In genomic region chr12:51747348-51747747, GRCm38 (mm10) we compare ENCODE assay signal across 20 mouse cellular contexts. TPM values are rescaled to one million over a fixed set of nuclear protein-coding genes. Genes with fewer than 3 reads are reported as not detected.
DNase-seq lines count a peak whose midpoint lies in the region; ATAC-seq and TF ChIP-seq lines count a peak whose summit lies in the region.
"Had no signal": no experiment of that assay in that cellular context is flagged by ENCODE, and none has a peak within 500 bp of the region (broad histone marks: within the 10 kb centered on the region; RNA-seq: fewer than 3 reads in every experiment).

No protein-coding gene starts in this region.

- no peaks in the 10 kb centered on the region for H3K79me2 ChIP-seq in heart, adult 2 months (replicated peaks; ENCODE audit: control insufficient read depth, insufficient read depth, low read length)

- intact Hi-C loops in heart, adult 2 months (cut with DNase I), result loop anchor here (10.0 kb wide), 1 partner anchor 343 kb away; no protein-coding TSS in a partner anchor
- intact Hi-C loops in heart, postnatal 14 days (cut with DNase I), result loop anchor here (10.0 kb wide), 1 partner anchor 343 kb away; no protein-coding TSS in a partner anchor

- DNase-seq in heart, adult 2 months, result no peak
- DNase-seq in heart, postnatal 14 days, result no peak
- DNase-seq in liver, postnatal 0 days, result no peak
- DNase-seq in liver, embryonic 11.5 days (ENCODE audit: low spot score), result no peak
- DNase-seq in A20 (ENCODE audit: low read depth, low spot score), result peak; percentile 20
- peak; percentile 7 for DNase-seq in splenic B cell, adult 2 months (ENCODE audit: low read depth, low spot score)
- DNase-seq in right cerebral cortex, adult 18-20 months, result no peak
- DNase-seq: adrenal gland, adult 8-10 months; cerebellum, adult 11-12 months; cerebellum, postnatal 14 days; kidney, adult 11 months had no signal

- H3K9me3 ChIP-seq in liver, postnatal 0 days (ENCODE audit: low read length), result no peaks in the 10 kb centered on the region
- H3K9me3 ChIP-seq in liver, embryonic 11.5 days (ENCODE audit: control insufficient read depth, low read length), result no peaks in the 10 kb centered on the region
- H3K9me3 ChIP-seq: embryonic facial prominence, embryonic 12.5 days; heart, embryonic 10.5 days; limb, embryonic 12.5 days; liver, embryonic 12.5 days; lung, embryonic 15.5 days; neural tube, embryonic 15.5 days had no signal

- no peak overlapping the region for H3K27ac ChIP-seq in heart, adult 2 months
- no peak overlapping the region for H3K27ac ChIP-seq in liver, postnatal 0 days (ENCODE audit: low read depth)
- no peak overlapping the region for H3K27ac ChIP-seq in liver, embryonic 11.5 days (ENCODE audit: low read depth, low read length)
- H3K27ac ChIP-seq: embryonic facial prominence, embryonic 12.5 days; heart, embryonic 10.5 days; limb, embryonic 12.5 days; liver, embryonic 12.5 days; lung, embryonic 15.5 days; macrophage; neural tube, embryonic 15.5 days had no signal

- H3K4me3 ChIP-seq in heart, adult 2 months, result no peak overlapping the region
- no peak overlapping the region for H3K4me3 ChIP-seq in liver, postnatal 0 days (ENCODE audit: low read depth, low read length)
- no peak overlapping the region for H3K4me3 ChIP-seq in liver, embryonic 11.5 days (ENCODE audit: low read depth, low read length)
- H3K4me3 ChIP-seq: embryonic facial prominence, embryonic 12.5 days; heart, embryonic 10.5 days; limb, embryonic 12.5 days; liver, embryonic 12.5 days; lung, embryonic 15.5 days; neural tube, embryonic 15.5 days had no signal

- TF ChIP-seq POLR2A in heart, adult 2 months (IDR thresholded peaks at IDR 0.05; ENCODE audit: insufficient read depth, low read depth, low read length), result no peak

- H3K4me1 ChIP-seq in heart, adult 2 months (ENCODE audit: control insufficient read depth, insufficient read depth, low read length), result no peaks in the 10 kb centered on the region
- no peaks in the 10 kb centered on the region for H3K4me1 ChIP-seq in liver, postnatal 0 days (ENCODE audit: insufficient read depth)
- no peaks in the 10 kb centered on the region for H3K4me1 ChIP-seq in liver, embryonic 11.5 days (replicated peaks; ENCODE audit: control insufficient read depth, insufficient read depth, low read length)
- H3K4me1 ChIP-seq: embryonic facial prominence, embryonic 12.5 days; heart, embryonic 10.5 days; limb, embryonic 12.5 days; liver, embryonic 12.5 days; lung, embryonic 15.5 days; neural tube, embryonic 15.5 days had no signal

- 90% methylated on average over 2 of the region's 2 CpGs for WGBS in heart, adult 2 months
- 83% methylated on average over 2 of the region's 2 CpGs for WGBS in liver, postnatal 0 days (ENCODE audit: insufficient replicate concordance)
- 88% methylated on average over 2 of the region's 2 CpGs for WGBS in liver, embryonic 11.5 days

- peaks cover 16% of the 10 kb centered on the region for H3K36me3 ChIP-seq in heart, adult 2 months (ENCODE audit: control insufficient read depth, insufficient read depth, low read length)
- H3K36me3 ChIP-seq in liver, postnatal 0 days (replicated peaks; ENCODE audit: insufficient read depth, low read length), result peaks cover 83% of the 10 kb centered on the region
- H3K36me3 ChIP-seq in liver, embryonic 11.5 days (ENCODE audit: control insufficient read depth, insufficient read depth, low read length), result peaks cover 70% of the 10 kb centered on the region
- H3K36me3 ChIP-seq in splenic B cell, adult 2 months (ENCODE audit: control insufficient read depth, insufficient read depth, low read length, poor library complexity, severe bottlenecking), result peaks cover 31% of the 10 kb centered on the region

- no peak for ATAC-seq in liver, postnatal 0 days
- ATAC-seq in liver, embryonic 11.5 days (replicated peaks; ENCODE audit: low FRiP score), result no peak
- ATAC-seq: hindbrain, embryonic 16.5 days; liver, embryonic 12.5 days; midbrain, embryonic 16.5 days had no signal

- no peak overlapping the region for H3K9ac ChIP-seq in heart, adult 2 months (ENCODE audit: low read depth, low read length)
- no peak overlapping the region for H3K9ac ChIP-seq in liver, postnatal 0 days (replicated peaks)
- H3K9ac ChIP-seq in liver, embryonic 11.5 days (ENCODE audit: low read depth, low read length), result no peak overlapping the region
- H3K9ac ChIP-seq: embryonic facial prominence, embryonic 12.5 days; limb, embryonic 12.5 days; liver, embryonic 12.5 days; lung, embryonic 15.5 days; neural tube, embryonic 15.5 days had no signal

- TF ChIP-seq EP300 in heart, adult 2 months (IDR thresholded peaks at IDR 0.05; ENCODE audit: insufficient read depth, low read depth, low read length), result no peak
- no peak for TF ChIP-seq EP300 in liver, postnatal 0 days (IDR thresholded peaks at IDR 0.05; ENCODE audit: low read depth)

- no peaks in the 10 kb centered on the region for H3K27me3 ChIP-seq in heart, adult 2 months (ENCODE audit: control insufficient read depth, insufficient read depth, low read length)
- no peaks in the 10 kb centered on the region for H3K27me3 ChIP-seq in liver, postnatal 0 days (ENCODE audit: insufficient read depth, low read length)
- no peaks in the 10 kb centered on the region for H3K27me3 ChIP-seq in liver, embryonic 11.5 days (replicated peaks; ENCODE audit: control insufficient read depth, insufficient read depth, low read length)
- H3K27me3 ChIP-seq in splenic B cell, adult 2 months (ENCODE audit: control insufficient read depth, insufficient read depth, low read length, poor library complexity, severe bottlenecking), result no peaks in the 10 kb centered on the region
- H3K27me3 ChIP-seq: embryonic facial prominence, embryonic 12.5 days; limb, embryonic 12.5 days; liver, embryonic 12.5 days; lung, embryonic 15.5 days; neural tube, embryonic 15.5 days had no signal

- no peak overlapping the region for H3K4me2 ChIP-seq in liver, postnatal 0 days (ENCODE audit: low read depth, low read length)
- H3K4me2 ChIP-seq in liver, embryonic 11.5 days, result no peak overlapping the region
- H3K4me2 ChIP-seq: embryonic facial prominence, embryonic 12.5 days; limb, embryonic 12.5 days; liver, embryonic 12.5 days; lung, embryonic 15.5 days; neural tube, embryonic 15.5 days had no signal

- TF ChIP-seq CTCF in heart, adult 2 months (IDR thresholded peaks at IDR 0.05), result peak; percentile 59
- TF ChIP-seq CTCF in liver, postnatal 0 days (IDR thresholded peaks at IDR 0.05; ENCODE audit: low read depth), result peak; percentile 39; the same call in 1 of the 2 replicates

RNA-seq across cellular contexts. Expression of gene Strn3, which starts 55.7 kb away (rescaled TPM):
- total RNA-seq in heart, adult 2 months (2021), result 100 to 1,000 TPM; 106 to 114 TPM
- 24.6 and 57.9 TPM in 2 replicates for polyA plus RNA-seq in heart, adult 2 months (2012; rRNA removed)
- total RNA-seq in heart, postnatal 14 days (2021), result 10 to 100 TPM; 87.4 to 93.9 TPM
- 11.5 and 11.9 TPM in 2 replicates for polyA plus RNA-seq in liver, postnatal 0 days (2015; fragmentation: Nextera tagmentation; extraction: Ambion mirVana)
- 30.3 and 31.0 TPM in 2 replicates for polyA plus RNA-seq in liver, embryonic 11.5 days (2014; fragmentation: Nextera tagmentation; extraction: Ambion mirVana)

RNA-seq across cellular contexts. Expression of gene Ap4s1, which starts 56.5 kb away (rescaled TPM):
- 10 to 100 TPM; 52.0 to 65.4 TPM for total RNA-seq in heart, adult 2 months (2021)
- polyA plus RNA-seq in heart, adult 2 months (2012; rRNA removed), result 20.4 and 31.1 TPM in 2 replicates
- total RNA-seq in heart, postnatal 14 days (2021), result 10 to 100 TPM; 43.4 to 43.8 TPM
- polyA plus RNA-seq in liver, postnatal 0 days (2015; fragmentation: Nextera tagmentation; extraction: Ambion mirVana), result 14.9 and 17.2 TPM in 2 replicates
- 23.2 and 26.5 TPM in 2 replicates for polyA plus RNA-seq in liver, embryonic 11.5 days (2014; fragmentation: Nextera tagmentation; extraction: Ambion mirVana)

Comparison
In these comparisons a context has a peak if more than half of its experiments do, and no peak if none do; other contexts are left out.
1. DNase-seq: peak in A20 (single experiment) and splenic B cell, adult 2 months (single experiment); none in heart, adult 2 months (0 of 2), heart, postnatal 14 days (0 of 2), liver, postnatal 0 days (single experiment), liver, embryonic 11.5 days (single experiment) and right cerebral cortex, adult 18-20 months (single experiment).